Mouse (Mus musculus): ENCODE data around the gene Anapc1.

The Anapc1 gene

DNA sequence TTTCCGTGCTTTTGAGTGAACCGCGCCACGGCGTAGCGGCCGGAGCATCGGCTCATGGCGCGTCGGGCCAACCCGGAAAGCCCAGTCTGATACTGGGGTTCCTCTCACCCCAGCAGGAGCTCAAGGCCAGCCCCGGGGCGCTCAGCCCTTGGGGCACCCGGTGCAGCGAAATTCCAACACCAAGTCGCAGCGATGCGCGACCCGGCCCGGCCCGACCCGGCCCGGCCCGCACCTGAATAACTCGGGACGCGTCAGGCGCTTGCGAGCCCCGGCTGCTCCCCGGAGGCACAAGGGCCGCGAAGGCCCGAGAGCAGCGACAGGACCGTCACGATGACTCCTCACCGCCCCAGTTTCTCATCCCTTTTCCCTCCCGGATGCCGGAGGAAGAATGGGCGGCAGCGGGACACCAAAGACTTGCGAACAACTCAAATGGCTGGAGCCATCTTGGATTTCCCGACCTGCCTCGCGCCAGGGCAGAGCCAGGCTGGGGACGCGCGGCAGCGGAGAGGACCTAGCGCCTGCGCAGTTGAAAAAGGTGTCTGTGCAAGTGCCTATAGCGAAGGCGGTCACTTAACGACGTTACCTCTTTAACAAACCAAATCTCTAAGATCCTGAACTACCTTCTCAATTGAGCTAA lies at the start of gene Anapc1:
Gene Anapc1, minus strand, starts transcription at position 471 of the 637 bp plus-strand sequence.
- peak; percentile 90 to 95 for DNase-seq

DNA sequence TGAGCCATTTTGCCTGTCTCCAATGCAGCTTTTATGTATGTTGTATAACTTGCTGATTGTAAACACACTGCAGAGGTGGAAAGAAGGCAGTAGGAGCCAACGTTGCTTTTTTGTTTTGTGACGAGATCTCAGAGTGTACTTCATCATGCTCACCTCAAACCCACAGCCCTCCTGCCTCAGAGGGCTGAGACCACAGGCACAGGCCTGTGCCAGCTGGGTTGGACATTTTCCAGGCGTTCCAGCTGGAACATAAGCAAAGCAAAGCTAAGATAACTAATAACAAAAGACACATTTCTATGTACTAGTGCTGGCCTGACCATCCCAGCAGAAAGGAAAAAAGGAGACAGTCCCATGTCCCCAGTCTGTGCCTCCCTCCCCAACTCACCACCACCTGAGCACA lies 47.9 kb upstream of the Anapc1 start:
- no peak for DNase-seq

DNA sequence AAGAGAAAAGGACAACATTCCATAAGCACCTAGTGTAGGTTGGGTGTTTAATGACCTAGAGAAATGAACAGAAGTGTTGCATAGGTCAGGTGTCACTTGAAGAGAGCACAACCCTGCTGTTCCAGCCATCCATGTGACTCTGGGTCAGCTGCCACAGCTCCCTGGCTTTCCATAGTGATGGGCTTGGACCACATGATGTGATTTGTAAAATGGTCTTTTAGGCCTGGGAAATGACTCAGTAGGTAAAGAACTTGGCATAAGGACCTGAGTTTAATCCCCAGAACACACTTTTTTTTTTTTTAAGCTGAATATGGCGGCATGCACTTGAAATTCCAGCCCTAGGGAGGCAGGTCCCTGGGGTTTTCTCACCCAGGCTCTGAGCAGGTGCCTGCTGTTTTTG lies 44.8 kb upstream of the Anapc1 start:
- no peak for DNase-seq

DNA sequence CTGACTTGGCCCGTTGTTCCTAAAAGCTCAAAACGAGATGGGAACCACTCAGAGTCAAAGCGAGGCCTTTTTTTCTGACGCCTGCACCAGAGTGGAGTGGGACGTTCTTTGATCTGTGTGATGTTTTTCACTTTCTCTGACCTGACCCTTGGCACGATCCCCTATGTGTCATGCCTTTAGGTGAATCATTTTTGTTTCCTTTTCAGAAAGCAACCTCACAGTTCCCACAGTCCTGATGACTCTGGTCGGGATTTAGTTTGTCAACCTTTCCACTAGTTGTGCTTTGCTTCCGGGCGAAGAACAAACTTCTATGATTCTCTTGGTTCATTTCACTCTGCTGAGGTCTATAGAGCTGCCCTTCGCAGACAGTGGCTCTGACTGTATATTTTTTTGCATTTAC lies 44.3 kb upstream of the Anapc1 start:
- DNase-seq = no peak

DNA sequence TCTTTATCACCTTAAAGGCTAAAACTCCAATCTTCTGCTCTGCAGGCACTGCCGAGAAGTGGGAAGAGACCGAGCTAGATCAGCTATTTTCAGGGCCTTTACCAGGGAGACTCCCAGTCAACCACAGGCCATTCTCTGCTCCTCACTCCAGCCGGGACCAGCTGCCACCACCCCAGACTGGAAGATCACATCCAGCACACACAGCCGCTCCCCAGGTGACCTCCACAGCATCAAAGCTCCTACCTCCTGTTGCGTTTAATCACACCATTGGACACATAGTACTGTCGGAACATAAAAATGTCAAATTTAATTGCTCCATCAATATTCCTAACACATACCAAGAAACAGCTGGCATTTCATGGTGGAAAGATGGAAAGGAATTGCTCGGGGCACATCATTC lies 42.0 kb upstream of the Anapc1 start:
- DNase-seq = peak in 1 of 2 experiments; percentile 57

DNA sequence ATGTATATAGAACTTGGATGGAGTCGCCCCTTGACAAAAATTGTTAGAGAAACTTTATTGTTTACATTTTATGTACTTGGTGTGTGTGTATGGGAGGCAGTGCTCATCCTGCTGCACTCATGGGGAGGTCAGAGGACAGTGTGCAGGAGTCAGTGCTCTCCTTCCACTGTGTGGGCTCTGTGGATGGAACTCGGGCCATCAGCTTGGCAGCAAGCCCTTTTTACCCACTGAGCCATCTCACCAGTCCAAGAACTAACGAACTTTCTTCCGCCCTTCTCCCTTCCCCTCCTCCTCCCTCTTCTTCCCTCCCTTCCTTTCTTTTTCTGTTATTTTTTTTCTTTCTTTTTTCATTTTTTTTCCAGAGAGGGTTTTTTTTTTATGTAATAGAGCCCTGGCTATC lies 40.9 kb upstream of the Anapc1 start:
- no peak for DNase-seq

DNA sequence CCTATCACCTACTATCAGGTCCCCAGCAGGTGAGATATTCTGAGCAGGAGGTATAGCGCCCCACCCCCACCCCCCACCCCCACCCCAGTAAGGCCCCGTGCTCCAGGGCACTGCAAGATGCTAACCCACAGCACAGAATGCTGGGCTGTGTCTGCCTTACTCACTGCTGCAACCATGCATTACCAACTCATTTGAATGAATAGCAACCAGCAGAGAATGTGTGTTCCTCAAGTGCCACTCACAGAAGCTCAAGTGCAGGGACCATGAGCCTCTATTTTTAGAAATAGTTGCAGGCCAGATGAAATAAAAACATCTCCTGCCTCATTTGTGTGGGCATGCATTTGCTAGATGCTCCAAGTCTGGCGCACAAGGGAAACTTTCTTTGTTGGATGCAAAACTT lies 40.4 kb upstream of the Anapc1 start:
- no peak for DNase-seq

DNA sequence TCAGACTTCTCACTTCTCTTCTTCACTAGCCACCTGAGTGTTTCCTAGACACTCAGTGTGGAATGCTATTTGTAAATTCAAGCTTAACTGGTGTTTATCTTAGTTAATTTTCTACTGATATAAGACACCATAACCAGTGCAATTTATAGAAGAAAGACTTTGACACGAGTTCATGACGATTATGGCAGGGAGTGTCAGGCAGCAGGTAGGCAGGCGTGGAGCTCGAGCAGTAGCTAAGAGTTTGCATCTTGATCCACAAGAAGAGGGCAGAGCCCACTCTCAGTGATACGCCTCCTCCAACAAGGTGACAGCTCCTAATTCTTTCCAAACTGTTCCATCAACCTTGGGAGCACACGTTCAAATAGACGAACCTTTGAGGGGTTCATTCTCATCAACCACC lies 39.4 kb upstream of the Anapc1 start:
- DNase-seq = no peak

DNA sequence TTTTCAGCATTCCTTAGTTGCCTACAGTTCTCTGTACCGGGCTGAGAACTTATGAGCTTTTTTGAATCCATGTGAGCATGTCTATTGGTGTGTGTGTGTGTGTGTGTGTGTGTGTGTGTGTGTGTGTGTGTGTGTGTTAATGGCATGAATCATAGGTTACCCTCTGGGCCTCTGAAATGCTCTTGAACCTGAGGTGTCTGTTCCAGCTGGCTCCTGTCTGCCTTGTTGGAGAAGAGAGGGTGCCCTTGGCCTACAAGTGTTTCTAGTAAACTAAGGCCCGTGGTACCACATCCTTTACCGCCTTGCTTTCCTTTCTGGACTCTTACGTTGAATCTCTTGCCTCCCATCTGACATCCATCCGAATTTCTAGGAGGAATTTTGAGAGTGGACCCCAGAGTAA lies 38.9 kb upstream of the Anapc1 start:
- DNase-seq = no peak

DNA sequence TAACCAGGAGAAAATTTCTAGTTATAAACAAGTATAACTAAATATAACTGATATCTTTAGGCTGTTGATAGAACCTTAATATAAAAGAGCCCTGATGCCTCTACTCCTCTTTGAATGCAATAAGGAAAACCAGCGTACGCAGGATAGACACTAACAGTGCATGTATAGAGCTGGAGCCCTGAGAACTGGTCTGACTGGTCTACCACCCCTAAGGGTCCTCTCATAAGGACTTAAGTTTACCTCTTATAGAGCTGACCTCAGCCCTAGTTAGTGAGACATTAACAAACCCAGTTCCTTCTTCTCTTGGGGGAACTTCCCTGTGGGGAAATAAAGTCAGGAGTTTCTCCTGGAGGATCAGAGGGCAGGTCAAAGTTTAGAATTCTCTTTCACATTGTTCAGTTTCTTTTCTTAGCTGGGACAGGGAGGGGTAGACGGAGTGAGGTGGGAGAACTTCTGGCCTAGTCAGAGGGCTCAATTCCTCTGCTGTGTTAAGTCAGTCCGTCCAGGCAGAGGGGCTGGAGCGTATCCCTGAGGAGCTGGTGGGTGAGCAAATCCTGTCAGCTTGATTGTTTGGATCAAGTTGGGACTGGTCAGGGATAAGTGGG lies 35.0 kb upstream of the Anapc1 start:
- DNase-seq = no peak

DNA sequence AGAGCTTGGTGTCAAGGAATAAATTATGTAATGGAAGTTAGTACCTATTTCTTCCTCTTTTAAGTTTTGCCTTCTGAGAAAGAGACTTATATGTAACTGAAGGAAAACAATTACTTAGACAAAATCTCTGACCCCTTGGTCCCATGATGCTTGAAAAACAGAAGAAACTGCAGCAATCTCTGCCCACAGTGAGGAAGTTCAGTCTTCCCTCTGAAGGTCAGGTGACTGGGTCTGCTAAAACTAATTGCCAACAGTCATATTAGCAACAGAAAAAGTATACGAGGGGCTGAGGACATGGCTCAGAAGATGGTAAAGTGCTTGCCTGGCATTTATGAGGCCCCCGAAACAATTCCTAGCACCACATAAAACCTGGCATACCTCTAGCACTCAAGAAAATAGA lies 32.2 kb upstream of the Anapc1 start:
- no peak for DNase-seq

DNA sequence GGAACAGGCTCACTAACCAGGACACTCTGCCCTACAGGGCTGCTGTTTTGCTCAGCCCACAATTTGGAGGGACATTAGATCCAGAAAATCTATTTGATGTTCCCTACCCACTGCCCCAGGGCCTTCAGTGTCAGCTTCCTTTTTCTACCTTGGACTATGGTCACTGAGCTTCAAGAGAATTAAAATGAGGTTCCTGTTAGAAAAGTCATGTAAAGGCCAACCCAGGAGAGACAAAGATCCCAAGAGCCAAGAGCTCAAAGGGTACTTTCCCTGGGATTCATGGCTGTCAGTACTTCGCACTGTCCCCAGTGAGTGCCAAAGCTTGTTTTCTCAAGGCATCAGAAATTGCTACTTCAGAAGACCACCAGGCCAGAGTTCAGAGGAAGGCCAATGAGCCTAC lies 28.8 kb upstream of the Anapc1 start:
- no peak for DNase-seq

DNA sequence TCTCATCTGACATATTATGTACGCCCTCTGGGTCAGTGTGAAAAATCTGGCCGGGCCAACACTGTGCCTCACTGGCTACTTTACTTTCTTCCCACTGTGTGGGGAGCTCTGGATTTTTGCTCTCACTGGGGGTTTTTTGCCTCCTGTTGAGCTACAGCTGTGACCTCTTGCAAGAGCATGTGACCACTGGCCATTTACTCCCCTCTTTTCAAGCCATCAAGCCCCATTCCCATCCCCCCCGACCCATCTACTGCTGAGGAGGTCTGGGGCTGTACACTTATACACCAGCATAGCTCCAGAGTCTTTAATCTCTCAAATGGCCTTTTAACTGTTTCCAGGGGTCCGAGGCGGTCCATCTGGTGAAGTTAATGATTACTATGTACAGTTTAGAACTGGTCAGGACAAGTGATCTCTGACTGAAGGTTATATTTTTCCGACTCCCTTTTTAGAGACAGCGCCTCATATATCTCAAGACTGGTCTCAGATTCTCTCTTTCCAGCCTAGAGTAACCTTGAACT lies 27.6 kb upstream of the Anapc1 start:
- peak; percentile 64 to 75 for DNase-seq

DNA sequence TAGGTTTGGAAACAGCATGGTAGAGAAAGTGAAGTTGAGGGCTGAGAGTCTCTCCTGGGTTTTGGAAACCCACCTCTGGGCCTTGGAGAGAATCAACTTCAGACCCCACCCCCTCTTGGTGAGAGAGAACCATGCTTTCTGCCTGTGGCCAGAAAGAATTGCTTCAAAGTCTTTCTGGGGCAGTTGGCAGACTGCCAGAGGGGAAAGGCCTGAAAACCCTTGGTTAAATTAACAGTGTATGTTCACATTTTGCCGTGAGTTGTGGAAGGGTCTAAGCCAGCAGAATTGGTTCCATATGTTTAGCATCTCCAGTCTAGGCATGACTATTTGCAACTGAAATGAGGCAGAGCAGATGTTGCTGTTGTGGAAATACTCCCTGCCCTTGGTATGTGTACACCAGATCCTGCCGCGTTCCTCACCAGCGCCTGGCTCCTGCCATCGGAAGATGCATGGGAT lies 26.4 kb upstream of the Anapc1 start:
- DNase-seq = peak; percentile 82 to 89

DNA sequence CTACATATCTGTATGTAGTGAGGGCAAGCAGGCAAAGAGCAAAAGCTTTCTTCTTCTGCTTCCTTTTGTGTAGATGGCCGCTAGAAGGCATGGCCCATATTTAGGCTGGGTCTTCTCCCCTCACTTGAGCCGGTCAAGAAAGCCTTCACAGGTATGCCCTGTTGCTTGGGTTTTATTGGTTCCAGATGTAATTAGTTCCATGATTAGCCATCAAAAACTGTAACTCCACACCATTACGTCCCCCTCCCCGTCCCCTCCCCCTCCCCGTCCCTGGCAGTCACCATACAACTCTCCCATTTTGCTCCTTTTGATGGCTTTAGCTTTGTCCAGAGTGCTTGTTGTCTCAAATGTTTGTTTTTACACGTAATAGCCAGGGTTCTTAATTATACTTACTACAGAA lies 25.7 kb upstream of the Anapc1 start:
- no peak for DNase-seq

DNA sequence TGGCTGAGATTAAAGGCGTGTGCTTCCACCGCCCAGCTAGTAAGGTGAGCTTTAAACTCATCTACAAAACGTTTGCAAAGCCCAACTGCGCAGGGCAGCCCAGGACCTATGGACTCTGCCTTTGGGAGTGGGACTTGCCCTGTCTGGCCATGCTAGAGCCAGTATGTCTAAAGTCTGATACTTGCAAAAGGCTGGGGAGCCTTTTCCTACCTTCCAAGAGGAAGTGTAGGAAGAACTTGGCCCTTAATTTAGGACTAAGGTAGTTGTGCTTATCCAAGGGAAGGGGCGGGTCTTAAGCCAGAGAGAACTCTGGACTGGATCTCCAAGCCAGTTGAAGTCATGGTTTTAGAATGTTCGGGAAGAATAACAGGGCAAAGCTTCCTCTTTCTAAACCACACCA lies 23.4 kb upstream of the Anapc1 start:
- DNase-seq = peak; percentile 36 to 55

DNA sequence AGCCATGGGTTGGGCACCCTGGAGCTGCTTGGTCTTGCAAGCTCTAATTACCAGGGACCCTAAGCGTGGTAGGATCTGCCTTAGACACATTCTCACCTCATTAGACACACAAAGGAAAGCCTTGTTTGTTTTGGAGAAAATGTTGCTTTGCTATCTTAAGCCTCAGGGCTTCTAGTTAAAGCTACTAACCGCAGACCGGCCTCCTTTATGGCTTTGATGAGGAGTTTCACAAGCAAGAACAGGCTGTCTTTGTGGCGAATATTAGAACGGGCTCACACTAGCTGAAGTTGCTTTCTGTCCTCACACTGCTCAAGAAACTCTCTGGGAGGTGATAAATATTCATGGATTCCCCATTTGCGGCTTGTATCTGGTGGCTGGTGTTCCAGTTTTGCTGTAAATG lies 22.1 kb upstream of the Anapc1 start:
- DNase-seq = no peak

DNA sequence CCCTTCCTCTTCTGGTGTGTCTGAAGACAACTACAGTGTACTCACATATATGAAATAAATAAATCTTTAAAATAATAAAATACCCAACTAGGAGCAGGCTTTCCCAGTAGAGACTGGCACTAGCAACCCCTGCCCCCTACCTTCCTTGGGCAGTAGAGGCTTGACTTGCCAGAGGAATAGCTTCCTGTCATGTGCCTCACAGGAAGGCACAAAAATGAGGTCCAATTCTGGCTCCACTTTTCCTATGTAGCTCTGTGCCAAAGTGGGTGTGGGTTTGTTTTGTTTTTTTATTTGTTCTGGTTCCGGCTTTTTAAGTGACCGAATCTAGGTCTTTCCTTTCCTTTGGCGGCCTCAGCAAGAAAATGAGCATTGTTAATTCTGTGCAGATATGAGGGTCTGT lies 17.3 kb upstream of the Anapc1 start:
- no peak for DNase-seq

DNA sequence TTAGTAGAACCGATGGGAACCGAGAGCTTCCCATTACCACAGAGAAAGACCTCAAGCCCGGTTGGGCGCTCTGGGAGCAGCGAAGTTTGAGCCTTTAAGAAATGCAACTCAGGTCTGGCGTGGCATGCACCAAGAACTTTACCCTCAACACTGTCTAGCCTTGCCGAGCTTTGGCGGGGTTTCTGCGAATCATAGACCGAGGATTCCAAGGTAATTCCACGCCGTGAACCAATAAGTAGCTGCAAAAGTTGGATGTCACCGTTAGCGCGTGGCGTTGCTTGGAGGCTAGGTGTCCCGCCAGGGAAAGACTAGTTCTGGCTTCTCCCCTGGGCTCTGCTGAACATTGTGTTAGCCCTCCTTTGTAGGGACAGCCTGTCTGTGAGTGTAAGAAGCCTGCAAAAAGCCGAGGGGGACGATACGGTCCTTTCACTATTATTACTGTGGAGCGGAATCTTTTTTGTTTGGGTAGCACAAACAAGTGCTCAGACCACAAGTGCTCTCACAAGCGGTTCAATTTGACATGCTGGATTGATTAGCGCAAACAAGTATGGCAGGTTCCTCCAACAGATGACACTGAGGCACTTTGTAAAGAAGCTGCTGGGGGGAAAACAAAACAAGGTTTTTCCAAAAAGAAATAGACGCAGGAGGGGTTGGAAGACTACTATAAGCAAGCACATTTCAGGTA lies 12.2 kb upstream of the Anapc1 start:
- DNase-seq = peak; percentile 69 to 82

DNA sequence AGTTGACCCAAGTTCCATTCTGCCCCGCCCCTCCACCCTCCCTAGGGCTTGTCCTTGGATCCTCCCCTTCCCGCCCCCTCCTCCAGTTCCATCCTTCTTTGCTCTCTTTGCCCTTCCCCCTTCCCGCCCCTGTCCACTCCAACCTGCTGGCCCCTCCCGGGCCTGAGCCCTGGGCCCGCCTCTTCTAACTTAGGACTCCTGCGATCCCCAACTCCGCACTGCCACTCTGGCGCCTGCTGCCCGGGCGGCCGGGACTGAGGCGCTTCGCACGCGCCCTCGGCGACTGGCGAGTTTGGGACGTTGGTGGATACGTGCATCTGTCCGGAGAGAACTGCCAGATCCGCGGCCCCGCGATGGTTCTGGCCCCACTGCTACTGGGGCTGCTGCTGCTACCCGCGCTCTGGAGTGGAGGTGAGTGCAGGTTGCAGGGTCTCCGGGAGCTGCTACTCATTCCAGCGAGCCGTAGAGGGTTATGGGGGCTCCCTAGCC lies 11.5 kb upstream of the Anapc1 start, which contains the start of gene Mertk:
Gene Mertk, plus strand, starts transcription at position 264 of the 489 bp plus-strand sequence.
- DNase-seq = peak; percentile 96 to 97

DNA sequence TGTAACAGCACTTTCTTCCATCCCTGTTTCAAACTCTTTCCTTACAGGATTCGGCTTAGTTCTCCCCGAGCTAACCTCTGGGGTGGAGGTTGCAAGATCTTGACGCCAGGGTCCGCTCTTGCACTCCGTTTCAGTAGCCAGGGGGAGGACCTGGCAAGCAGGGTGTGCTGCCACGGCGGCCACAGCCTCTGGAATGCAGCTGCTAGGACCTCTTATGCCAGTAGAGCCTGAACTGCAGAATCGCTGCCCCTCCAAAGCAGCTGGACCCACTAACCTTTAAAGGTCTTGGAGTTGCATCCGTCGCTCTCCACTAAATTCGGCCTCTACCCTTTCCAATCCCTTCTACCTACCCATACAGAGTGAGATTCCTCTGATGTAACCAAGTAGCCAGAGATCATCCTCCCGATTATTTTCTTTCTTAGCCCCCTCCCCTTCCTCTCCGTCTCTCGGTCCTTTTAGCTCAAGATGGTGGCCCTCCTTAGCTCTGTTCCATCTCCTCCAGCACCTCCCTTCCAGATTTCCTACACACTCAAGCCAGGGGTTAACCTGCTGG lies 11.0 kb upstream of the Anapc1 start:
- DNase-seq = peak; percentile 91 to 94

DNA sequence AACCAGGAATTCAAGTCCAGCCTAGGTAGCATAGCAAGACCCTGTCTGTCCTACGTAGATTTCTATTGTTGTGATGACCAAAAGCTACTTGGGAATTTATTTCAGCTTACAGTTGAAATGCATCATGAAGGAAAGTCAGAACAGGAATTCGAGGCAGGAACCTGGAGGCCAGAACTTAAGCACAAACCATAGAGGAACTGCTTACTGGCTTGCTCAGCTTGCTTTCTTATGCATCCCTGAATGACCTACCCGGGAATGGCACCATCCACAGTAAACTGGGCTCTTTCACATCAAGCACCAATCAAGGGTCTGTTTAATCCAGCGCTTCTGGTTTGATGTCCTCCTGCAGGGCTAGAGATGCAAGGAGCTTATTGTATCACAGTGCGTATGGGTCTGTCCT lies 10.4 kb upstream of the Anapc1 start:
- no peak for DNase-seq

DNA sequence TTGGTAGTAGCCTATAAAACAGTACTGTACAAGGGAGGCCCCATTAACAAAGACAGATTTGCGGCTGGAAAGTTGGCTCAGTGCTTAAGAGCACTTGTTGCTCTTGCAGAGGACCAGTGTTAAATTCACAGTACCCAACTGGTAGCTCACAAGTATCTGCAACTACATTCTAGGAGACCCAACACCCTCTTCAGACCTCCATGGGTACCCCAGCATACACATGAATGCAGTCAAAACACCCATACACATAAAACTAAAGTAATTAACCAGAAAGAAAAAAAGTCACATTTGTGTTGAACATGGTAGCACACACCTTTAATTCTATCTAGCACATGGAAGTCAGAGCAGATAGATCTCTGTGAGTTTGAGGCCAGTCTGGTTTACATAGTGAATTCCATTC lies 9.9 kb upstream of the Anapc1 start:
- DNase-seq = no peak

DNA sequence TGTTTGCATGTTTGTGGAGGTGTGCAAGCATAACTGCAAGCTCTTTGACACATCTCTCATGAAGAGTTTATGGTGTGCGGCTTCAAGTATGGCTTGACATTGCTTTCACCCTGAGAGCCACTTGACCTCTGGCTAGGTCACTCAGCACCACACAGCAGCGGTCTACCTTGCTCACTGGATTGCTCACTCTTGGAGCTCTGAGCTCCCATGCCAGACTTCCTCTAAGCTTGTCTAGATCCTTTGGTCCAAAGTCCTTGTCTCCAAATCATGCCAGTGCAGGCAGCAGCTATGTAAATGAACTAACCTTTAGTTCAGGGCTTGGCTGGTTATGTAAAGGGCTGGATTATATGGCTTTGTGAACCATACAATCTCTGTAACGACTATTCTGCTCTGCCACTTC lies 9.2 kb upstream of the Anapc1 start:
- DNase-seq = no peak
